Mouse (Mus musculus): ENCODE results near the gene Cemip2. TPM values are rescaled to one million over a fixed set of nuclear protein-coding genes. Genes with fewer than 3 reads are reported as not detected.

Gene Cemip2
- polyA plus RNA-seq, 1 experiment: 0.58 TPM

GRCm38 (mm10) chr19:21813560-21813959, 35.4 kb downstream of the Cemip2 start:
- Histone ChIP-seq H3K27ac (ENCODE audit: control insufficient read depth, insufficient read depth, low read depth, low read length) (no peak overlapping the region), H3K27me3 (ENCODE audit: control insufficient read depth, insufficient read depth, low read length) (no peaks in the 10 kb centered on the region), H3K4me1 (ENCODE audit: control insufficient read depth, insufficient read depth, low read length) (no peaks in the 10 kb centered on the region), H3K36me3 (ENCODE audit: control insufficient read depth, insufficient read depth, low read length) (no peaks in the 10 kb centered on the region), H3K4me3 (ENCODE audit: control insufficient read depth, low read depth, low read length) (no peak overlapping the region)
- TF ChIP-seq POLR2A (IDR thresholded peaks at IDR 0.05; ENCODE audit: control insufficient read depth, low read depth, low read length) (no peak), CTCF (IDR thresholded peaks at IDR 0.05; ENCODE audit: control insufficient read depth, insufficient read depth, insufficient replicate concordance, low read depth, low read length) (no peak)

GRCm38 (mm10) chr19:21814433-21815020, 36.4 kb downstream of the Cemip2 start:
- TF ChIP-seq POLR2A (IDR thresholded peaks at IDR 0.05; ENCODE audit: control insufficient read depth, low read depth, low read length) (no peak), CTCF (IDR thresholded peaks at IDR 0.05; ENCODE audit: control insufficient read depth, insufficient read depth, insufficient replicate concordance, low read depth, low read length) (no peak)
- no peaks in the 10 kb centered on the region for H3K4me1 ChIP-seq (ENCODE audit: control insufficient read depth, insufficient read depth, low read length)
- H3K27ac ChIP-seq (ENCODE audit: control insufficient read depth, insufficient read depth, low read depth, low read length): no peak overlapping the region
- H3K36me3 ChIP-seq (ENCODE audit: control insufficient read depth, insufficient read depth, low read length): no peaks in the 10 kb centered on the region
- no peak overlapping the region for H3K4me3 ChIP-seq (ENCODE audit: control insufficient read depth, low read depth, low read length)
- no peaks in the 10 kb centered on the region for H3K27me3 ChIP-seq (ENCODE audit: control insufficient read depth, insufficient read depth, low read length)

- no peak overlapping the region for H3K27ac ChIP-seq (ENCODE audit: control insufficient read depth, insufficient read depth, low read depth, low read length)
- no peaks in the 10 kb centered on the region for H3K36me3 ChIP-seq (ENCODE audit: control insufficient read depth, insufficient read depth, low read length)
- no peak for TF ChIP-seq POLR2A (IDR thresholded peaks at IDR 0.05; ENCODE audit: control insufficient read depth, low read depth, low read length)
- TF ChIP-seq CTCF (IDR thresholded peaks at IDR 0.05; ENCODE audit: control insufficient read depth, insufficient read depth, insufficient replicate concordance, low read depth, low read length): no peak
Measured at GRCm38 (mm10) chr19:21816260-21816659, 38.1 kb downstream of the Cemip2 start.

GRCm38 (mm10) chr19:21818021-21818725, 40.0 kb downstream of the Cemip2 start:
- no peak overlapping the region for H3K4me3 ChIP-seq (ENCODE audit: control insufficient read depth, low read depth, low read length)
- TF ChIP-seq CTCF (IDR thresholded peaks at IDR 0.05; ENCODE audit: control insufficient read depth, insufficient read depth, insufficient replicate concordance, low read depth, low read length): no peak
- no peak for TF ChIP-seq POLR2A (IDR thresholded peaks at IDR 0.05; ENCODE audit: control insufficient read depth, low read depth, low read length)
- no peaks in the 10 kb centered on the region for H3K27me3 ChIP-seq (ENCODE audit: control insufficient read depth, insufficient read depth, low read length)
- no peaks in the 10 kb centered on the region for H3K4me1 ChIP-seq (ENCODE audit: control insufficient read depth, insufficient read depth, low read length)
- no peaks in the 10 kb centered on the region for H3K36me3 ChIP-seq (ENCODE audit: control insufficient read depth, insufficient read depth, low read length)
- H3K27ac ChIP-seq (ENCODE audit: control insufficient read depth, insufficient read depth, low read depth, low read length): no peak overlapping the region

More at GRCm38 (mm10) chr19:21816260-21816659, 38.1 kb downstream of the Cemip2 start:
- H3K4me3 ChIP-seq (ENCODE audit: control insufficient read depth, low read depth, low read length): no peak overlapping the region
- H3K4me1 ChIP-seq (ENCODE audit: control insufficient read depth, insufficient read depth, low read length): no peaks in the 10 kb centered on the region
- H3K27me3 ChIP-seq (ENCODE audit: control insufficient read depth, insufficient read depth, low read length): no peaks in the 10 kb centered on the region

- H3K4me3 ChIP-seq (ENCODE audit: control insufficient read depth, low read depth, low read length): no peak overlapping the region
- H3K4me1 ChIP-seq (ENCODE audit: control insufficient read depth, insufficient read depth, low read length): no peaks in the 10 kb centered on the region
- TF ChIP-seq POLR2A (IDR thresholded peaks at IDR 0.05; ENCODE audit: control insufficient read depth, low read depth, low read length): no peak
- no peak for TF ChIP-seq CTCF (IDR thresholded peaks at IDR 0.05; ENCODE audit: control insufficient read depth, insufficient read depth, insufficient replicate concordance, low read depth, low read length)
- no peaks in the 10 kb centered on the region for H3K27me3 ChIP-seq (ENCODE audit: control insufficient read depth, insufficient read depth, low read length)
- no peaks in the 10 kb centered on the region for H3K36me3 ChIP-seq (ENCODE audit: control insufficient read depth, insufficient read depth, low read length)
- H3K27ac ChIP-seq (ENCODE audit: control insufficient read depth, insufficient read depth, low read depth, low read length): no peak overlapping the region
Measured at GRCm38 (mm10) chr19:21819585-21819984, 41.4 kb downstream of the Cemip2 start.

GRCm38 (mm10) chr19:21820126-21820525, 42.0 kb downstream of the Cemip2 start:
- TF ChIP-seq POLR2A (IDR thresholded peaks at IDR 0.05; ENCODE audit: control insufficient read depth, low read depth, low read length): no peak
- TF ChIP-seq CTCF (IDR thresholded peaks at IDR 0.05; ENCODE audit: control insufficient read depth, insufficient read depth, insufficient replicate concordance, low read depth, low read length): no peak
- H3K36me3 ChIP-seq (ENCODE audit: control insufficient read depth, insufficient read depth, low read length): no peaks in the 10 kb centered on the region
- no peaks in the 10 kb centered on the region for H3K27me3 ChIP-seq (ENCODE audit: control insufficient read depth, insufficient read depth, low read length)
- no peak overlapping the region for H3K27ac ChIP-seq (ENCODE audit: control insufficient read depth, insufficient read depth, low read depth, low read length)
- no peak overlapping the region for H3K4me3 ChIP-seq (ENCODE audit: control insufficient read depth, low read depth, low read length)
- H3K4me1 ChIP-seq (ENCODE audit: control insufficient read depth, insufficient read depth, low read length): no peaks in the 10 kb centered on the region

- Histone ChIP-seq H3K27ac (ENCODE audit: control insufficient read depth, insufficient read depth, low read depth, low read length) (no peak overlapping the region), H3K36me3 (ENCODE audit: control insufficient read depth, insufficient read depth, low read length) (no peaks in the 10 kb centered on the region), H3K27me3 (ENCODE audit: control insufficient read depth, insufficient read depth, low read length) (no peaks in the 10 kb centered on the region), H3K4me3 (ENCODE audit: control insufficient read depth, low read depth, low read length) (no peak overlapping the region), H3K4me1 (ENCODE audit: control insufficient read depth, insufficient read depth, low read length) (no peaks in the 10 kb centered on the region)
- no peak for TF ChIP-seq CTCF (IDR thresholded peaks at IDR 0.05; ENCODE audit: control insufficient read depth, insufficient read depth, insufficient replicate concordance, low read depth, low read length)
Measured at GRCm38 (mm10) chr19:21821877-21822276, 43.7 kb downstream of the Cemip2 start.
